Mouse (Mus musculus) common myeloid progenitor, adult 5-6 weeks (primary cell): ENCODE data around the gene Ifi27l2b. TPM values are rescaled to one million over a fixed set of nuclear protein-coding genes. Genes with fewer than 3 reads are reported as not detected.
"Not testable (repeated sequence)": the region's sequence is repeated elsewhere in the genome, so short reads cannot be mapped to it uniquely, and the experiment has no call there.

ENCODE experiments used
- ATAC-seq: replicated peaks from 2 replicates; pipeline ENCODE4 v1.8.0; 2016; ENCODE audit warnings: low read depth, mild to moderate bottlenecking, moderate TSS enrichment, inconsistent platforms; ENCODE audit not compliant: poor library complexity, severe bottlenecking
- total RNA-seq: library from RNA; stranded (forward); fragments of 200-1000, 187-1606 nt; gene quantifications from 2 replicates; pipeline ENCODE4 v1.2.3, GENCODE M21; 2017

The Ifi27l2b gene
- total RNA-seq: not detected in 2 replicates

DNA sequence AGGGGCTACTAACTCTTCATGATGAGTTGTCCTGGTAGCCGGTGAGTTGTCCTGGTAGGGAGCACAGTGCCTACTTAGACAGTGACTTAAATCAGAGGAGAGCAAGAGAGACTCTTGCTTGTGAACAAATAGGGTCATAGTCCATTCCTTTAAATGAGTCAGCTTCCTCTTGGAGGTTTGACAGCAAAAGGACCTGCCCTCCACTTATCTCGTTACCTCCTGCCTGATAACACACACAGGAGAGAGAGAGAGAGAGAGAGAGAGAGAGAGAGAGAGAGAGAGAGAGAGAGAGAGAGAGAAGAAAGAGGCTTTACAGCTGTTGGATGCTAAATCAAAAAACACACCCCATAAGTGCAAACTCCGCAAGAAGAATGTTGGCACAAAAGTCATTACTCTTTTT is at the start of gene Ifi27l2b:
Gene Ifi27l2b, minus strand, starts transcription at position 84 of the 400 bp plus-strand sequence.
- no peak for ATAC-seq

DNA sequence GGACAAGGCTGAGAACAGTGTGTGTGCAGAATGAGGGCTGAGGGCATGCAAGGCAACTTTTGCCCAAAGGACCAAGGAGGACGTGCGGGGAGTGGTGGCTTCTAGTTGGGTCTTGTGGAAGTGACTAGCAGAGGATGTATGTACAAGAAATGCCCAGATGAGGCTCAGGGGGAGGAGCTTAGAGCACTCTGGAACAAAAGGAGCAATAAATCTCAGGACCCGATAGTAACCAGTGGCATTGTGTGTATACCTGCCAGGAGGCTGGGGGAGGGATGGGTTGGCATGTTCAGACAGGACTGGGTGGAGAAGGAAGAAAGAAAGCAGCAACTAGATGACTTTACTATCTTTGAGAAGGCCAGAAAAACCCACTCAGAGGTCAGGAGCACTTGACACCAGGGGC is 47.4 kb upstream of the Ifi27l2b start:
- ATAC-seq: no peak

DNA sequence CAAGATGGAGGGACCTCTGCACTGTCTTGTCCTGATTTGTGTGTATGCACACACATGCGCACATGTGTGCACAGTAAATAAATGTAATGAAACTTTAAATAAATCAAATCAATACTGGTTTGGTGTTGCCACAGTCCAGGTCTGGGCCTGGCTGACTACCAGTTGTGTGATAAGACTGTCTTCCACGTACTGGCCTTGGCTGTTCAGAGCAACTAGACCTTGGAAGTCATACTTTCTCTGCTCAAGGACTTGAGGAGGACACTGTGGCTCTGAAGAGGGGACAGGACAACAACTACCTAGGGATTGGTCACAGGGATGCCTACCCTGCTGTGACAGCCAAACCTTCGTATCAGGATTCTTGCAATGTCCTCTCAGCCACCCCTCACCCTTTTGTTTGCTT is 46.3 kb upstream of the Ifi27l2b start:
- no peak for ATAC-seq

DNA sequence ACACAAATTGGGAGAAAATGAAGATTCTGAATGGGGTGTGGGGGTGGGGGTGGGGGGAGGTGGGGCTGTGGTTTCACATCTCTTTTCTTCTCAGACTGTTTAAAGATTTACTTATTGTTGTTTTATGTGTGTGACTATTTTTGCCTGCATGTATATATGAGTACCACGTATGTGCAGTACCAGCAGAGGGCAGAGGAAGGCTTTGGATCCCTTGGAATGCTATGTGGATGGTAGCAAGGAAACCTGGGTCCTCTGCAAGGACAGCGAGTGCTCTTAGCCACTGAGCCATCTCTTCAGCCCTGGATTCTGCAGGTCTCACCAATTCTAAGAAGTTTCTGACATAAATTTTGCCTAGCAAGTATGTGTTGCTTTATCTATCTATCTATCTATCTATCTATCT is 42.2 kb upstream of the Ifi27l2b start:
- no peak for ATAC-seq

DNA sequence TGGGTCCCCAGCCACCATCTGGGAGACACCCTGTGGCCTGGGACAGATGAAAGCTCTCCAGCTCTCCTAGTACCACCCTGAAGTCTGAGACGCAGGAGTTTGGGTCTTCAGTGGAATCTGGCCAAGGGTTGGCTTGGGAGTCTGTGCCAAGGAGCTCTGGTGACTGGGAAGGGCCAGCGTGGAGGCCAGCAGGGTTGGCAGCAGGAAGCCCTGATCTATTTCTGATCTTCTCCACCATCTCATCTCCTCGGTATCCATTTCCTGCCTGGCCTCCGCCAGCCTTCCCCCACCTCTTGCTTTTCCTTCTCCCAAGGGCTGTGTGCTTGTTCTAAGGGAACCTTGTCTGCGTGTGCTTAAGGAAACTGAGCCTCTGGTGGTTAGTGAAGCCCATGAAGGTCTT is 41.7 kb upstream of the Ifi27l2b start:
- no peak for ATAC-seq

DNA sequence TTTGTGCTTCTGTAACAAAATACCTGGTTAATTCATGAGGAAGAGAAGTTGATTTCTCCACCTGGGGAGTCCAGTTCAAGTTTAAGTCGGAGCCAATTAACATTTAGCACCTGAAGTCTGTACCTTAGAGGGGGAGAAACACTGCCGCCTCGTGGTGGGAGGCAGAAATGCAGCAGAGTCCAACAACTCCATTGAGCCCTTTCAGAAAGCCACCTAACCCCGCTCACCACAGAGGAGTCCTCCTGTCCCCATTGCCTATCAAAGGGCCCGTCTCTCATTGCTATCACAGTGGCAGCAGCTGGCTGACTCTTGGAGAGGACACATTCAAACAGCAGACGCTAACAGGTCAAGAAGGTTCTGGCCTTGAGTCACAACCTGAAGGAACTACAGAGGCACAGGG is 37.5 kb upstream of the Ifi27l2b start:
- peak; percentile 72 for ATAC-seq

DNA sequence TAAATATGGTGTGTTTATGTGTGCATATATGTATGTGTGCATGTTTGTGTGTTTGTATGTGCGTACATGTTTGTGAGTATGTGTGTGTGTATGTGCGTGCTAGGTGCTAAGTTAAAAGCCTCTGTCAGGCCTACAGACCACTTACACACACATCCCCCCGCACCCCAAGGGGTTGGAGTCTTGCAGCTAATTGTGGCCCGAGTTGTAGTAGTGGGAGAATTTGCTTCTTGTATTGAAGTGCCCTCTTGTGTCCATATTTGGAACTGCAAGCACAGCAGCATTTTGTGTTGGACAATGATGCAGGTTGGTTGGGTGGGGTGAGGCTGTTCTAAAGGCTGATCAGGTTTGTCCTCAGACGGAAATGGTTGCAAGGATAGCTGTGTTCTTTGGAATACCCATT is 35.7 kb upstream of the Ifi27l2b start:
- peak; percentile 74 for ATAC-seq

DNA sequence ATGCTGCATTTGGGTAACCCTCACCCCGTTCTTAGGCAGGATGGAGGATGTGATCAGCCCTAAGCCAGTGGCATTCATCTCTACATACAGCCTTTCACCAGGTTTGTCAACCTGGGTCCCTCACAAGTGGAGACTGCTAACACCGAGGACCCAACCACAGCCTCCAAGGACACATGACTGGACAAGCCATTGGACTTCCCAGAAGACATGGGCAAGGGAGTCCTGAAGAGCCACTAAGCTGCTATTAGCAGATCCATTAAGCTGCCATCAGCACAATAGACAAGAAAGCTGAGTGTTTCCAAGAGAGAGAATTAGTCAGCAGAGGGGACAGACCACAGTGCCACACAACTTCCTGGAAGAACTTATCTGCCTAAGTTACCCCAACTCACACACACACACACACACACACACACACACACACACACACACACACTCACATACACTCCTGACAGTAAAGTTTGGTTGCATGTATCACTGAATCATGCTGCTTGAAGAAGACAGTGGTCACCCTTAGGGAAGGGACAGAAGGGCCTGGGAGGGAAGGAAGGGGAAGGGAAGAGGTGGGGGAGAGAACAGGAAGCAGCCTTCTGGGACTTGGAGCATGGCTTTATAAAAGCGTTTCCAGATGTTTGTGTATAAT is 34.2 kb upstream of the Ifi27l2b start:
- peak; percentile 64 for ATAC-seq

DNA sequence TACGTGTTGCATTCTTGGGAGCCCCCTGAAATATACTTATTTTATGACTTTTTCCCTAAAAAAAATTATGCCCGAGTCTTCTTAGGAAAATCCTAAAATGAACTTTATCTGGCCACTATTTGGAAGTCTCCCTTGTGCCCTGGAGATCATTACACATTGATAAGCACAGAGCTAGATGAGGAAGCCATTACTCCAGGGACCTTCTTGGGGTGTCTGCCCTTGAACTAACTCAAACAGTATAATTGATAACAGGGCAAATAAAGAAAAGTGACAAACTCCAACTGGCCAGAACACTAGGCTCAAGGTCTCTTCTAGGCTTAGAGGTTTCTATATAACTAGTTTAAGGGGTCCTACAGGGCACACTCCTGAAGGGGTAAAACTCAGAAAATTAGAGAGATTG is 30.7 kb upstream of the Ifi27l2b start:
- no peak for ATAC-seq

DNA sequence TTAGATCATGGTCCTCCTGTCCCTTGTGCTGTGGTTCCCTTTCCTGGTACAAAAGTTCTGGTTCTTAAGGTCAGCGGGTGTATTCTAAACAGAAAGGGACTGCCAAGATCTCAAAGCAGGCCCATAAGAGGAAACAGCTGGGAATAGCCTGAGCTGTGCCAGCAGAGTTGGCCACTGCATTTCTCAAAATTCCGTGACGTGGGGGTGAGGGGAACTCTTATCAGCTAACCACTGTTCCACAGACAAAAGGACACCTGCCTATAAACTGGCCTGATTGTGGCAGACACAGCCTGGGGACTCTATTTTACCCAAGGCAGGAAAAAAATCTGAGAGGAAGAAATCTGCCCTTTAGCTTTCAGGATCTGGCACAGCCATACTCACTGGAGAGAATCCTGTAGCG is 30.3 kb upstream of the Ifi27l2b start:
- peak; percentile 37 for ATAC-seq

DNA sequence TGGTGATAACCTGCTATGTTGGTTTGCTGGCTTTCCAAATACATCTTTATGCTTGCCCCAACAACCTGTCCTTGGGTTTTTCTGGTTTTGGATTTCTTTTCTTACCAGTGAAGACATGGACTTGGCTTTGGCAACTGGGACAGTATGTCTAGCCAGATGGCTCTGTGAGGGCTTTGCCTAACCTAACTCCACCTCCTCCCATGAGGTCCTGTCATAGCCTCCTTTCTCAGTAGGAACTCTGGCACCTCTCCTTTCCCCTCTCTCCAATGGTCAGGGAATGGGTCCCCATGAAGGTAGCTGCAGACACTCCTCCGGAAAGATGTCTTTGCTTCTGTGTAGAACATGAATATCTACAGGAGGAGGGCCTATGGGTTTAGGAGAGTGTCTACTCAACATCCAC is 29.7 kb upstream of the Ifi27l2b start:
- no peak for ATAC-seq

DNA sequence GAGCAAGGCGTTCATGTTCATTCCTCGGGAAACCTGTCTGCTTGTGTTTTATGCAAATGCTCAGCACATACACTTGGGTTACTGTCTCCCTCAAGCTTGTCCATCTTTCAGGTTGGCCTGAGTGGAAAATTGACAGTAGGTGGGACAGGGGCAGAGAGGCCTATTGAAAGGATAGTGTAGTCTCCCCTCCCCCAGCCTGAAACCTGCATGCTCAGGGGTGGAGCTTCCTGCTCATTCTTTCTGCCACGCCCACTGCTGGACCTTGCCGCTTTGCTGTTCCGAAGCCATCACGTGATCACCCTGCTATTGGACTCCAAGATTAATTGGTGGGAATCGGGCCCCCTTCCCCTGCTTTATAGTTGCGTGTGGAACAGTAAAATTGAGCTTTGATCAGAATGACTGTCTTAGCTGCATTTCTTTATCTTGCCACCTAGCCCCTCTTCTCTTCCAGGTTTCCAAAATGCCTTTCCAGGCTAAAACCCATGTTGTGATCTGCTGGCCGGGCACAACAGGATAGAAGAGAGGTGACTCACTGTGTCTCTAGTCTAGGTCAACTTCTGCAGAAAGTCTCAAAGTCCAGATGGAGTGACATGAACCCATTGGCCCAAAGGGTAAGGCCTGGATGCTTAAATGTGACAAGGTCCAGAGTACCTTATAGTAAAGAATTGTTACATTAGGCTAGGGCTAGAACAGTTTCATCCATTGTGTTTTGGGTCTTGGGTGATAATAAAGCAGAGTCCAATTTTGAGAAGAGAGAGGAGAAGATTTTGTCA is 27.4 kb upstream of the Ifi27l2b start:
- ATAC-seq: not testable (repeated sequence)

DNA sequence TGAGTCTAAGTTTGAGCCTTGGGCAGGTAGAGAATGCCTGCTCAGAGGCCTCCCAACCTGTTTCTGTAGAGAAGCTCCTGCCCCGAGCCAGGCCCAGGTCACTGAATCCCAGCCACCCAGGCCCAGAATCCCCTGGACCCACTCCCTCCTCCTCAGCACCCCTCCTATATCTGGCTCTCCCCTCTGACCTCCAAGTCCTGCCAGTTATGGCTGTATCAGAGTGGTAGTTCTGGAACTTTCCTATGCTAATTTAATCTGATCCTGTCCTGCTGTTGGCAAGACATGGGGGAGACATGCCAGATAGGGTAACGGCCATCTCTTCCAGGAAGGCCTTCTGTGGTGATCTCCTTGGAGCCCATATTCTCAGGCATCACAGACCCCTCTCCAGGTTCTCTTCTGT is 25.8 kb upstream of the Ifi27l2b start:
- ATAC-seq: no peak

DNA sequence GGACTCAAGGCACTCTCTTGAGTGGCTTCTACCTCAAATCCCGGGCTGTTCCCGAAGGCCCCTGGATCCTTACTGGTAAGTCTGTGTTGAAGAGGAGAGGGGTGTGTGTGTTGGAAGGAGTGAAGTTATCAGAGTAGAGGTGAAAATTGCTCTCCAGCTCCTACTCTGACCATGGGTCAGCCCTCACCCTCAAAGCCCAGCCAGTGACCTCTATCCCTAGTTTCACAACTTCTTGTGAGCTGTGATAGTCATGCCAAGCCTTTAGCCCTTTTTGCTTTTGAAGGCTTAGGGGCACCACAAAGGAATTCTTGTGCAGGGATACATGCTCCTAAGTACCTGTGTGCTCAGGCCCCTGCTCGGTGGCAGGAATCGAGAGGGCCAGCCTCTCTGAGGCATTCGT is 24.6 kb upstream of the Ifi27l2b start:
- no peak for ATAC-seq

DNA sequence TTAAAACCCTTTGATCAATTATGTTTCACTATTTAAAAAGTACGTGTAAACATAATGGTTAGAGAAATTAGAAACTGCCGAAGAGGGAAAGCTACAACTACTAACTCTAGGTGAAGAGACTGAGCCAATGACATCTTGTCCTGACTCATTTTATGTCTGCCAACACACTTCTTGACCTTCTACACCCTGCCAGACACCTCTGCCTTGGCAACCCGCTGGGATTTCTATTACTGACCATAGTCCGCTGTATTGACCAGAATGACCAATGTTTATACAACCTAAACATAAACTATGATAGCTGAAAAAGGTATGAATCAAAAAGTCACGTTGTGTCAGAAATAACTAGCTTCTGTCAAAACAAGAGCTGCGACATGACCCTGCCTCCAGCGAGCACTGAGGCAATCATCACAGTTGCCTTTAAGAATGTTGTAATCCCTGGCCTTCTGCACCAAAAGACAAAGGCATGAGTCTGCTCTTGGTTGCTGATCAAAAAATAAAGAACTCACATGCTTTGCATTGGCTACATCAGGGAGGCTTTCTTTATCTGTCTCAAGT is 20.5 kb upstream of the Ifi27l2b start:
- ATAC-seq: no peak

DNA sequence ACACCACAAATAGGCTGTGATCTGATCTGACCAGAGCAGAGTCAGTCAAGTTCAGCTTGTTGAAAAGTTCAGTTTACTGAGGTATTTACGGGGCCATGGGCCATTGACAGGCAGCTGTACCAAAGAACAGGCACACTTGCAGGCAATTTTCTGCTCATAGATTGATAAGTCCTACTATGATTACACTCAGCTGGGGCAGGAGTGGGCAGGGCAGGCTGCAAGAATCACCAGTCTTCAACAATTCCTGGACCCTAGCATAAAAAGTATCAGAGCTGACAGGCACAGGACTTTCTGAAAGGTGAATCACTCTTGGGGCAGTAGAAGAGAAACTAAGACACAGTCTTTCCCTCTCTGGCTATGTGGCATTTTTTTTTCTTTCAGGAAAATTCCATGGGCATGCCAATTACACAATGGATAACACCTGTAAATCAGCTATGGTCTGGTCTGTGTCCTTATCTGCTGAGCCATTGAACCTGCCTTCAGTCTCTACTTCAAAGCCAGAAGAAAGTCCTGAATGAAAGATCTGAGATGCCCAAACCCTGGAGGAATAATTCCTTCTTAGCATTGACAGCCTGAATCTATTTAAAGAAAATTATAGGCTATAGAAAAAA is 19.9 kb upstream of the Ifi27l2b start:
- no peak for ATAC-seq

DNA sequence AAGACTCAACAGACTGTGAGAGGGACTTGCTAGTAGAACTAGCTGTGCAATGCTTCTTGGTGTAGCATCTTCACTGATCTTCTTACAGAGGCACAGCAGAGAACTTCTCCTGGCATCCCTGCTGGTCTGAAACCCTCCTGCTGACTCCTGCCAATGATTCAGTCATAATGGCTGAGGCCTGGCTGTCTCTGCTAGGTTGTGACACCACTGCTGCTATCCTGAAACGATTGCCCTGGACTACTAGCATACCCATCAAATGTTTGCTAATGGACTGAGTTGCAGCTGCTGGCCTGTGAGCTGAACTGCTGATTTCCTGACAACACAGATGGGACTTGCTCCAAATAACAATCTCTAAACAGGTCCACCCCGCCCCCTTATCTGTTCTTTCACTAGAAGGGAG is 17.5 kb upstream of the Ifi27l2b start:
- ATAC-seq: no peak

DNA sequence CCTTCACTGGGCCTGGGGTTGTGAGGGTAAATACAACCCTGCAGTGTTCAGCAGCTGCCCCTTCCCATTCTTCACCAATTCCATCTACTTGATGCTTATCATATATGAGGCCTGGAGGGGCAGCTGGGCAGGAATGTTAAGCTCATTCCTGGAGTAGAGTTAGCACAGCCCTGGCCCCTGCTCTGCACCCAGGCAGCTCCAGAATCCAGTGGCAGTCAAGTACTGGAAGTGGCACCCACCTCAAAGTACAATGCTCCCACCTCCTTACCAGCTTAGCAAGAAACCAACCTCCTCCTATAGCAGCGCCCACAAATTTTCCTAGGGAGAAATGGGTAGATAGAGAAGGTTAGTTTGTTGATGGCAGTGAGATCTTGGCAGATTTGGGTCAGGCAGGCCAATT is 296 bp downstream of the Ifi27l2b start:
- ATAC-seq: not testable (repeated sequence)

DNA sequence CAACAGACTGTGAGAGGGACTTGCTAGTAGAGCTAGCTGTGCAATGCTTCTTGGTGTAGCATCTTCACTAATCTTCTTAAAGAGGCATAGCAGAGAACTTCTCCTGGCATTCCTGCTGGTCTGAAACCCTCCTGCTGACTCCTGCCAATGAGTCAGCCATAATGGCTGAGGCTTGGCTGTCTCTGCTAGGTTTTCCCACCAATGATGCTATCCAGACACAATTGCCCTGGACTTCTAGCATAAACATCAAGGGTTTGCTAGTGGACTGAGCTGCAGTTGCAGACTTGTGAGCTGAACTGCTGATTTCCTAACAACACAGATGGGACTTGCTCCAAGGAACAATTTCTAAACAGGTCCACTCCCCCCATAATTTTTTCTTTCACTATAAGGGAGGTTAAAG is 3.7 kb downstream of the Ifi27l2b start:
- ATAC-seq: no peak

DNA sequence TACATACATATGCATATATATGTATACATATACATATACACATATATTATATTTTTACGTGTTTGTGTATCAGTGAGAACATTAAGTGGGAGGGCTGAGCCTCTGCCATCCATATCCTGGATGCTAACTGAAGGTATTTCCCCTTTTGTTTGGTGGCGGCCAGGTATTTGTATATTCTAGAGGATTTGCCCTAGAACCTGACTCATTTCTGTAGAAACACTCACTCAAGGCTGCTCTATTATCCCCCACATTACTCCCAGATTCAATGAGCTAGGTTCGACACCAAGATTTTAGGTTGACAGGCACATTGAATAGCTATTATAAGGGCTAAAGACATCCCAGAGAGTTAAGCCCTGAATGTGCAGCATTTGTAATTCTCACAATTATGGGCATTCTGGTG is 12.0 kb downstream of the Ifi27l2b start:
- ATAC-seq: no peak

DNA sequence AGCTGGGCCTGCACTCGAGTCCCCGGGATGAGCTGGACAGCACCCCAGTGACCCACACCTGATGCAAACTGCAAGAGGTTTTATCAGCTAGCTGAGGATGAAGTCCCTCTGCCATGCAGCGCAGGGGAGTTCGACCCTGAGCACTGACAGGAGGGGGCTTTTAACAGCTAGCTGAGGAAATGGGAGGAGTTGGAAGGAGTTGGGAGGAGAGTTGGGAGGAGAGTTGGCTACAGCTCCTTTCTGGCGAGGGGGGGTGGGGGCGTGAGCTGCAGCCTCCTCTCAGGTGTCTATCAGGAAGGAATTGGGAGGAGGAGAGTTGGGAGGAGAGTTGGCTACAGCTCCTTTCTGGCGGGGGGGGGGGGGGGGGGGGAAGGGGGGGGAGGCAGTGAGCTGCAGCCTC is 12.8 kb downstream of the Ifi27l2b start:
- ATAC-seq: not testable (repeated sequence)
